Mouse (Mus musculus): ENCODE measurements around the gene Krt42. TPM values are rescaled to one million over a fixed set of nuclear protein-coding genes. Genes with fewer than 3 reads are reported as not detected.

Krt42 gene
- total and polyA plus RNA-seq, 2 experiments from 2014 or later = 0.27 TPM; not detected in 1

DNA sequence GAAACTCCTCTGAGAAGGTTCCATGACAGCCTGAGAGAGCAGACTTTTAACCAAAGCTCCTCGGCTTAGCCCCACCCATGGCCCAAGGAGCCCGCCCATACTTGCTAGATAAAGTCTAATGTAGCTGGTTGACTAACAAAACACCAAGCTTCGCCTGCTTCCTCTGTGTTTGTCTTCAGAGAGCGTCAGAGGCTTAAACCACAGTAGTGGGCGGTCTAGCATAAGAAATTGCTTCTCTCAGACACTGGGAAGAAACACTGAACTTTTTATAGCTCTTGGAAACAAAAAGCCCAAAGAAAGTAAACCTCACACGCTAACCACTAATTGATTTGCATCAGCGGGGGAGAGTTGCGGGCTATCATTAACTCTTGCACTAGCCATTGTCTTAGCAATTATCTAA lies 47.9 kb downstream of the Krt42 start:
- Histone ChIP-seq H3K27me3 (ENCODE audit: insufficient read depth, low read length) (no peaks in the 10 kb centered on the region), H3K4me3 (ENCODE audit: low read depth, low read length) (no peak overlapping the region), H3K9ac (replicated peaks; ENCODE audit: low read length, poor library complexity, severe bottlenecking) (no peak overlapping the region), H3K27ac (ENCODE audit: low read depth, low read length) (no peak overlapping the region), H3K36me3 (ENCODE audit: insufficient read depth, low read length) (no peaks in the 10 kb centered on the region), H3K4me1 (ENCODE audit: insufficient read depth, low read length) (no peaks in the 10 kb centered on the region), H3K4me2 (ENCODE audit: low read depth, low read length, poor library complexity, severe bottlenecking) (no peak overlapping the region), H3K9me3 (ENCODE audit: low read length) (no peaks in the 10 kb centered on the region)
- DNase-seq (ENCODE audit: low spot score) = no peak
- TF ChIP-seq CTCF (IDR thresholded peaks at IDR 0.05) = no peak
- WGBS = 71% methylated on average over 8 of the region's 8 CpGs
- no peak for ATAC-seq (ENCODE audit: low FRiP score)

- H3K9me3 ChIP-seq (ENCODE audit: low read length) = no peaks in the 10 kb centered on the region
- no peak for TF ChIP-seq CTCF (IDR thresholded peaks at IDR 0.05)
- H3K4me3 ChIP-seq (ENCODE audit: low read depth, low read length) = no peak overlapping the region
- H3K4me1 ChIP-seq (ENCODE audit: insufficient read depth, low read length) = no peaks in the 10 kb centered on the region
- ATAC-seq (ENCODE audit: low FRiP score) (no peak), DNase-seq (ENCODE audit: low spot score) (no peak)
- no peaks in the 10 kb centered on the region for H3K27me3 ChIP-seq (ENCODE audit: insufficient read depth, low read length)
- no peaks in the 10 kb centered on the region for H3K36me3 ChIP-seq (ENCODE audit: insufficient read depth, low read length)
- H3K4me2 ChIP-seq (ENCODE audit: low read depth, low read length, poor library complexity, severe bottlenecking) = no peak overlapping the region
- no peak overlapping the region for H3K27ac ChIP-seq (ENCODE audit: low read depth, low read length)
- WGBS = 85% methylated on average over 4 of the region's 4 CpGs
- no peak overlapping the region for H3K9ac ChIP-seq (replicated peaks; ENCODE audit: low read length, poor library complexity, severe bottlenecking)
Measured at GRCm38 (mm10) chr11:100219304-100219703, 50.4 kb downstream of the Krt42 start.

Other genes starting within 250 kb of the Krt42 start
- not detected in 2 replicates for gene Krt33b, start 240.0 kb downstream of the Krt42 start, total RNA-seq (2014; rRNA removed)
- gene Krt33b, start 240.0 kb downstream of the Krt42 start, polyA plus RNA-seq (2015; fragmentation: Nextera tagmentation; extraction: Ambion mirVana) = 0.13 and 0.25 TPM in 2 replicates
- gene Krt34, start 228.3 kb downstream of the Krt42 start, total RNA-seq (2014; rRNA removed) = not detected in 2 replicates
- gene Krt34, start 228.3 kb downstream of the Krt42 start, polyA plus RNA-seq (2015; fragmentation: Nextera tagmentation; extraction: Ambion mirVana) = not detected in 2 replicates
- 0.93 TPM in 1 of 2 replicates, not detected in the other for gene Krt31, start 219.3 kb downstream of the Krt42 start, total RNA-seq (2014; rRNA removed)
- not detected in 2 replicates for gene Krt31, start 219.3 kb downstream of the Krt42 start, polyA plus RNA-seq (2015; fragmentation: Nextera tagmentation; extraction: Ambion mirVana)
- gene Krt32, start 181.6 kb downstream of the Krt42 start, total RNA-seq (2014; rRNA removed) = not detected in 2 replicates
- not detected in 2 replicates for gene Krt32, start 181.6 kb downstream of the Krt42 start, polyA plus RNA-seq (2015; fragmentation: Nextera tagmentation; extraction: Ambion mirVana)
- gene Krt35, start 173.6 kb downstream of the Krt42 start, total RNA-seq (2014; rRNA removed) = 0.60 TPM in 1 of 2 replicates, not detected in the other
- 0.10 TPM in 1 of 2 replicates, not detected in the other for gene Krt35, start 173.6 kb downstream of the Krt42 start, polyA plus RNA-seq (2015; fragmentation: Nextera tagmentation; extraction: Ambion mirVana)
- gene Krt36, start 164.2 kb downstream of the Krt42 start, total RNA-seq (2014; rRNA removed) = 0.44 TPM in 1 of 2 replicates, not detected in the other
- gene Krt36, start 164.2 kb downstream of the Krt42 start, polyA plus RNA-seq (2015; fragmentation: Nextera tagmentation; extraction: Ambion mirVana) = not detected in 2 replicates
- not detected in 2 replicates for gene Krt13, start 148.3 kb downstream of the Krt42 start, total RNA-seq (2014; rRNA removed)
- not detected in 2 replicates for gene Krt13, start 148.3 kb downstream of the Krt42 start, polyA plus RNA-seq (2015; fragmentation: Nextera tagmentation; extraction: Ambion mirVana)
- gene Krt15, start 133.9 kb downstream of the Krt42 start, total RNA-seq (2014; rRNA removed) = 0.33 and 6.0 TPM in 2 replicates
- 0.22 and 0.43 TPM in 2 replicates for gene Krt15, start 133.9 kb downstream of the Krt42 start, polyA plus RNA-seq (2015; fragmentation: Nextera tagmentation; extraction: Ambion mirVana)
- 1.6 and 5.4 TPM in 2 replicates for gene Krt19, start 121.2 kb downstream of the Krt42 start, total RNA-seq (2014; rRNA removed)
- gene Krt19, start 121.2 kb downstream of the Krt42 start, polyA plus RNA-seq (2015; fragmentation: Nextera tagmentation; extraction: Ambion mirVana) = 6.5 and 8.1 TPM in 2 replicates
- gene Krt9, start 76.6 kb downstream of the Krt42 start, total RNA-seq (2014; rRNA removed) = not detected in 2 replicates
- not detected in 2 replicates for gene Krt9, start 76.6 kb downstream of the Krt42 start, polyA plus RNA-seq (2015; fragmentation: Nextera tagmentation; extraction: Ambion mirVana)
- 0.42 and 9.5 TPM in 2 replicates for gene Krt14, start 62.3 kb downstream of the Krt42 start, total RNA-seq (2014; rRNA removed)
- 0.54 and 0.75 TPM in 2 replicates for gene Krt14, start 62.3 kb downstream of the Krt42 start, polyA plus RNA-seq (2015; fragmentation: Nextera tagmentation; extraction: Ambion mirVana)
- not detected in 2 replicates for gene Krt16, start 21.0 kb downstream of the Krt42 start, total RNA-seq (2014; rRNA removed)
- gene Krt16, start 21.0 kb downstream of the Krt42 start, polyA plus RNA-seq (2015; fragmentation: Nextera tagmentation; extraction: Ambion mirVana) = not detected in 2 replicates
- 0.52 and 5.5 TPM in 2 replicates for gene Krt17, start 8.8 kb downstream of the Krt42 start, total RNA-seq (2014; rRNA removed)
- 1.2 and 1.5 TPM in 2 replicates for gene Krt17, start 8.8 kb downstream of the Krt42 start, polyA plus RNA-seq (2015; fragmentation: Nextera tagmentation; extraction: Ambion mirVana)
- 84.7 and 117 TPM in 2 replicates for gene Eif1, start 50.0 kb upstream of the Krt42 start, total RNA-seq (2014; rRNA removed)
- 1,241 and 1,297 TPM in 2 replicates for gene Eif1, start 50.0 kb upstream of the Krt42 start, polyA plus RNA-seq (2015; fragmentation: Nextera tagmentation; extraction: Ambion mirVana)
- not detected in 2 replicates for gene Gast, start 64.5 kb upstream of the Krt42 start, total RNA-seq (2014; rRNA removed)
- 1.1 and 2.2 TPM in 2 replicates for gene Gast, start 64.5 kb upstream of the Krt42 start, polyA plus RNA-seq (2015; fragmentation: Nextera tagmentation; extraction: Ambion mirVana)
- 743 and 796 TPM in 2 replicates for gene Hap1, start 86.3 kb upstream of the Krt42 start, total RNA-seq (2014; rRNA removed)
- gene Hap1, start 86.3 kb upstream of the Krt42 start, polyA plus RNA-seq (2015; fragmentation: Nextera tagmentation; extraction: Ambion mirVana) = 597 and 631 TPM in 2 replicates
- gene Jup, start 127.9 kb upstream of the Krt42 start, total RNA-seq (2014; rRNA removed) = 133 and 156 TPM in 2 replicates
- 69.7 and 75.5 TPM in 2 replicates for gene Jup, start 127.9 kb upstream of the Krt42 start, polyA plus RNA-seq (2015; fragmentation: Nextera tagmentation; extraction: Ambion mirVana)
- 24.4 and 26.0 TPM in 2 replicates for gene P3h4, start 145.0 kb upstream of the Krt42 start, total RNA-seq (2014; rRNA removed)
- 23.4 and 23.7 TPM in 2 replicates for gene P3h4, start 145.0 kb upstream of the Krt42 start, polyA plus RNA-seq (2015; fragmentation: Nextera tagmentation; extraction: Ambion mirVana)
- gene Fkbp10, start 145.8 kb upstream of the Krt42 start, total RNA-seq (2014; rRNA removed) = 29.0 and 33.9 TPM in 2 replicates
- 19.9 and 21.8 TPM in 2 replicates for gene Fkbp10, start 145.8 kb upstream of the Krt42 start, polyA plus RNA-seq (2015; fragmentation: Nextera tagmentation; extraction: Ambion mirVana)
- gene Nt5c3b, start 171.9 kb upstream of the Krt42 start, total RNA-seq (2014; rRNA removed) = 57.2 and 58.5 TPM in 2 replicates
- gene Nt5c3b, start 171.9 kb upstream of the Krt42 start, polyA plus RNA-seq (2015; fragmentation: Nextera tagmentation; extraction: Ambion mirVana) = 111 and 113 TPM in 2 replicates
- 0.22 and 0.61 TPM in 2 replicates for gene Klhl10, start 172.0 kb upstream of the Krt42 start, total RNA-seq (2014; rRNA removed)
- gene Klhl10, start 172.0 kb upstream of the Krt42 start, polyA plus RNA-seq (2015; fragmentation: Nextera tagmentation; extraction: Ambion mirVana) = 0.45 and 0.65 TPM in 2 replicates
- gene Klhl11, start 202.9 kb upstream of the Krt42 start, total RNA-seq (2014; rRNA removed) = 57.4 and 66.2 TPM in 2 replicates
- gene Klhl11, start 202.9 kb upstream of the Krt42 start, polyA plus RNA-seq (2015; fragmentation: Nextera tagmentation; extraction: Ambion mirVana) = 9.1 and 10.3 TPM in 2 replicates